Mouse (Mus musculus) brown adipose tissue, adult 24 weeks (tissue): ENCODE measurements around the gene Gm10306. TPM values are rescaled to one million over a fixed set of nuclear protein-coding genes. Genes with fewer than 3 reads are reported as not detected.

ENCODE experiments used
- H3K27ac ChIP-seq: fragments of 200-500 bp; replicated peaks from 2 replicates; pipeline ENCODE4 v1.5.1; 2012; ENCODE audit warnings: low read depth, mild to moderate bottlenecking, low read length
- H3K4me1 ChIP-seq: fragments of 200-500 bp; 2 replicates; pipeline ENCODE4 v1.6.1; 2012; ENCODE audit warnings: low read length, mixed read lengths; ENCODE audit not compliant: control insufficient read depth, insufficient read depth, insufficient read length
- H3K4me3 ChIP-seq: fragments of 200-500 bp; 2 replicates; pipeline ENCODE4 v1.5.1; 2012; ENCODE audit warnings: low read depth, mild to moderate bottlenecking, low read length, moderate library complexity; ENCODE audit not compliant: insufficient read depth
- polyA plus RNA-seq: library from polyadenylated mRNA; stranded (reverse); fragments of >200 nt; gene quantifications from 2 replicates; pipeline ENCODE4 v1.2.4, GENCODE M21; 2012; ENCODE audit not compliant: missing spikeins, insufficient read depth, insufficient read length

Gm10306 gene
- polyA plus RNA-seq: not detected in 2 replicates

GRCm38 (mm10) chr4:94556265-94557054 is at the start of gene Gm10306, which contains the start of gene Caap1:
Gene Gm10306 (plus strand): TSS chr4:94556546.
Gene Caap1 (minus strand): TSS chr4:94556796.
- H3K4me3 ChIP-seq: peak within 1 kb of the TSS; percentile 96
- H3K27ac ChIP-seq: peak within 1 kb of the TSS; percentile 66; the same call in 1 of the 2 replicates
- no peaks in the 10 kb centered on the region for H3K4me1 ChIP-seq

- Histone ChIP-seq H3K4me3 (no peak overlapping the region), H3K27ac (no peak overlapping the region), H3K4me1 (no peaks in the 10 kb centered on the region)
Observed at GRCm38 (mm10) chr4:94515366-94515765, 41.0 kb upstream of the Gm10306 start.

GRCm38 (mm10) chr4:94517631-94518030 is 38.7 kb upstream of the Gm10306 start:
- no peak overlapping the region for H3K4me3 ChIP-seq
- no peaks in the 10 kb centered on the region for H3K4me1 ChIP-seq
- H3K27ac ChIP-seq: no peak overlapping the region

- Histone ChIP-seq H3K4me1 (no peaks in the 10 kb centered on the region), H3K27ac (no peak overlapping the region), H3K4me3 (no peak overlapping the region)
Observed at GRCm38 (mm10) chr4:94523321-94523720, 33.0 kb upstream of the Gm10306 start.

- Histone ChIP-seq H3K4me1 (no peaks in the 10 kb centered on the region), H3K4me3 (no peak overlapping the region), H3K27ac (no peak overlapping the region)
Observed at GRCm38 (mm10) chr4:94529448-94529847, 26.9 kb upstream of the Gm10306 start.

GRCm38 (mm10) chr4:94533205-94533604 is 23.1 kb upstream of the Gm10306 start:
- Histone ChIP-seq H3K4me3 (no peak overlapping the region), H3K27ac (no peak overlapping the region), H3K4me1 (no peaks in the 10 kb centered on the region)

GRCm38 (mm10) chr4:94543041-94543440 is 13.3 kb upstream of the Gm10306 start:
- no peak overlapping the region for H3K4me3 ChIP-seq
- H3K27ac ChIP-seq: no peak overlapping the region
- no peaks in the 10 kb centered on the region for H3K4me1 ChIP-seq

- H3K4me1 ChIP-seq: no peaks in the 10 kb centered on the region
- H3K27ac ChIP-seq: no peak overlapping the region
- H3K4me3 ChIP-seq: no peak overlapping the region
Observed at GRCm38 (mm10) chr4:94544321-94544720, 12.0 kb upstream of the Gm10306 start.

- no peaks in the 10 kb centered on the region for H3K4me1 ChIP-seq
- H3K4me3 ChIP-seq: no peak overlapping the region
- no peak overlapping the region for H3K27ac ChIP-seq
Observed at GRCm38 (mm10) chr4:94554955-94555494, 1.3 kb upstream of the Gm10306 start.

- Histone ChIP-seq H3K27ac (no peak overlapping the region), H3K4me3 (no peak overlapping the region), H3K4me1 (no peaks in the 10 kb centered on the region)
Observed at GRCm38 (mm10) chr4:94557145-94557544, 799 bp downstream of the Gm10306 start.

- no peaks in the 10 kb centered on the region for H3K4me1 ChIP-seq
- no peak overlapping the region for H3K4me3 ChIP-seq
- no peak overlapping the region for H3K27ac ChIP-seq
Observed at GRCm38 (mm10) chr4:94559266-94559665, 2.9 kb downstream of the Gm10306 start.

GRCm38 (mm10) chr4:94560316-94560715 is 4.0 kb downstream of the Gm10306 start:
- no peak overlapping the region for H3K27ac ChIP-seq
- no peak overlapping the region for H3K4me3 ChIP-seq
- no peaks in the 10 kb centered on the region for H3K4me1 ChIP-seq

- no peak overlapping the region for H3K27ac ChIP-seq
- H3K4me3 ChIP-seq: no peak overlapping the region
- no peaks in the 10 kb centered on the region for H3K4me1 ChIP-seq
Observed at GRCm38 (mm10) chr4:94561954-94562648, 5.8 kb downstream of the Gm10306 start.

GRCm38 (mm10) chr4:94564297-94564696 is 8.0 kb downstream of the Gm10306 start:
- Histone ChIP-seq H3K4me1 (no peaks in the 10 kb centered on the region), H3K4me3 (no peak overlapping the region), H3K27ac (no peak overlapping the region)

GRCm38 (mm10) chr4:94572677-94573076 is 16.3 kb downstream of the Gm10306 start:
- Histone ChIP-seq H3K4me1 (no peaks in the 10 kb centered on the region), H3K27ac (no peak overlapping the region), H3K4me3 (no peak overlapping the region)
